Mouse (Mus musculus): ENCODE data around the gene Gdf9.
"Not testable (repeated sequence)": the region's sequence is repeated elsewhere in the genome, so short reads cannot be mapped to it uniquely, and the experiment has no call there.

The Gdf9 gene

GRCm38 (mm10) chr11:53430670-53431346, at the start of gene Gdf9, which contains the start of gene Uqcrq:
Gene Gdf9 (plus strand): TSS chr11:53431023.
Gene Uqcrq (minus strand): TSS chr11:53430831.
- DNase-seq = peak; percentile 100

- no peak for DNase-seq
Observed at GRCm38 (mm10) chr11:53383758-53384428, 46.9 kb upstream of the Gdf9 start.

GRCm38 (mm10) chr11:53393856-53394255, 37.0 kb upstream of the Gdf9 start:
- no peak for DNase-seq

GRCm38 (mm10) chr11:53403638-53404037, 27.2 kb upstream of the Gdf9 start:
- DNase-seq = no peak

- peak; percentile 27 for DNase-seq
Observed at GRCm38 (mm10) chr11:53411738-53412137, 19.1 kb upstream of the Gdf9 start.

- no peak for DNase-seq
Observed at GRCm38 (mm10) chr11:53413871-53414270, 17.0 kb upstream of the Gdf9 start.

- DNase-seq = no peak
Observed at GRCm38 (mm10) chr11:53418048-53418447, 12.8 kb upstream of the Gdf9 start.

GRCm38 (mm10) chr11:53423036-53423435, 7.8 kb upstream of the Gdf9 start, which contains the start of gene Leap2:
Gene Leap2 (minus strand): TSS chr11:53423170.
- no peak for DNase-seq

GRCm38 (mm10) chr11:53424826-53425225, 6.0 kb upstream of the Gdf9 start:
- no peak for DNase-seq

GRCm38 (mm10) chr11:53425251-53425650, 5.6 kb upstream of the Gdf9 start:
- DNase-seq = no peak

GRCm38 (mm10) chr11:53425711-53426255, 5.0 kb upstream of the Gdf9 start:
- no peak for DNase-seq

- DNase-seq = not testable (repeated sequence)
Observed at GRCm38 (mm10) chr11:53426914-53427313, 3.9 kb upstream of the Gdf9 start.

- DNase-seq = no peak
Observed at GRCm38 (mm10) chr11:53427993-53428715, 2.7 kb upstream of the Gdf9 start.

- no peak for DNase-seq
Observed at GRCm38 (mm10) chr11:53428716-53429057, 2.1 kb upstream of the Gdf9 start.

GRCm38 (mm10) chr11:53429182-53429581, 1.6 kb upstream of the Gdf9 start:
- no peak for DNase-seq

GRCm38 (mm10) chr11:53430300-53430669, 538 bp upstream of the Gdf9 start:
- DNase-seq = no peak

- DNase-seq = no peak
Observed at GRCm38 (mm10) chr11:53431347-53432056, 679 bp downstream of the Gdf9 start.

GRCm38 (mm10) chr11:53433057-53433456, 2.2 kb downstream of the Gdf9 start:
- DNase-seq = no peak

- no peak for DNase-seq
Observed at GRCm38 (mm10) chr11:53435504-53435903, 4.7 kb downstream of the Gdf9 start.

- no peak for DNase-seq
Observed at GRCm38 (mm10) chr11:53436338-53436737, 5.5 kb downstream of the Gdf9 start.

- DNase-seq = peak; percentile 30
Observed at GRCm38 (mm10) chr11:53441921-53442320, 11.1 kb downstream of the Gdf9 start.

- no peak for DNase-seq
Observed at GRCm38 (mm10) chr11:53443861-53444260, 13.0 kb downstream of the Gdf9 start.

- no peak for DNase-seq
Observed at GRCm38 (mm10) chr11:53445562-53445961, 14.7 kb downstream of the Gdf9 start.

Measured in embryo, embryonic 11 days (tissue).